In genomic region chr5:73633141-73633540, GRCm38 (mm10) we compare ENCODE assay signal across 9 mouse cellular contexts. TPM values are rescaled to one million over a fixed set of nuclear protein-coding genes. Genes with fewer than 3 reads are reported as not detected.
A peak's percentile ranks its signal among the peaks of the same experiment; 100 is the strongest.
DNase-seq lines count a peak whose midpoint lies in the region; ATAC-seq and TF ChIP-seq lines count a peak whose summit lies in the region.
"Had no signal": no experiment of that assay in that cellular context is flagged by ENCODE, and none has a peak within 500 bp of the region (broad histone marks: within the 10 kb centered on the region; RNA-seq: fewer than 3 reads in every experiment).

No protein-coding gene starts in this region.

- peaks cover 23% of the 10 kb centered on the region for H3K4me1 ChIP-seq in G1E (ENCODE audit: insufficient read depth, low read depth, low read length)
- H3K4me1 ChIP-seq in small intestine, adult 2 months (ENCODE audit: control insufficient read depth, insufficient read depth, insufficient read length, low read length), result peaks cover 10% of the 10 kb centered on the region; the same call in 1 of the 2 replicates

- no peak for TF ChIP-seq POLR2A in small intestine, adult 2 months (IDR thresholded peaks at IDR 0.05; ENCODE audit: low read depth, low read length)

- H3K4me3 ChIP-seq in G1E (ENCODE audit: low read depth, low read length), result no peak overlapping the region
- no peak overlapping the region for H3K4me3 ChIP-seq in layer of hippocampus, adult 2 months
- H3K4me3 ChIP-seq in small intestine, adult 2 months (ENCODE audit: low read depth, low read length), result no peak overlapping the region
- H3K4me3 ChIP-seq: hindbrain, embryonic 15.5 days had no signal

- peaks cover 10% of the 10 kb centered on the region; the same call in 1 of the 2 replicates for H3K27me3 ChIP-seq in G1E (ENCODE audit: insufficient read depth, low read length)
- no peaks in the 10 kb centered on the region for H3K27me3 ChIP-seq in small intestine, adult 2 months (ENCODE audit: control insufficient read depth, insufficient read depth, low read length)
- H3K27me3 ChIP-seq: hindbrain, embryonic 15.5 days had no signal

- 56% methylated on average over 8 of the region's 8 CpGs for WGBS in small intestine, adult 2 months

- no peak overlapping the region for H3K27ac ChIP-seq in layer of hippocampus, adult 2 months
- no peak overlapping the region for H3K27ac ChIP-seq in small intestine, adult 2 months (ENCODE audit: insufficient read depth, low read depth, low read length)
- H3K27ac ChIP-seq: hindbrain, embryonic 15.5 days had no signal

- ATAC-seq in G1E (ENCODE audit: extremely low read depth, insufficient number of reproducible peaks, low FRiP score, poor library complexity, severe bottlenecking), result no peak

- peak; percentile 88 for TF ChIP-seq CTCF in G1E (IDR thresholded peaks at IDR 0.05; ENCODE audit: low read depth, low read length)
- peak; percentile 97 for TF ChIP-seq CTCF in layer of hippocampus, adult 2 months (conservative IDR thresholded peaks at IDR 0.05)
- peak; percentile 82; the same call in 1 of the 2 replicates for TF ChIP-seq CTCF in small intestine, adult 2 months (IDR thresholded peaks at IDR 0.05; ENCODE audit: extremely low read depth, insufficient read length, insufficient replicate concordance, low read depth, low read length)

- peaks cover 3% of the 10 kb centered on the region for H3K9me3 ChIP-seq in G1E (replicated peaks)
- H3K9me3 ChIP-seq: hindbrain, embryonic 15.5 days had no signal

- DNase-seq in B cell, adult 2 months, result peak; percentile 78 to 81
- DNase-seq in G1E (ENCODE audit: low spot score), result no peak
- DNase-seq in cerebellum, adult 9-10 months, result peak; percentile 75
- DNase-seq in gastrocnemius, adult 8-10 months (ENCODE audit: low spot score in 2 of 2), result peak; percentile 51 to 61
- peak; percentile 62 to 80 for DNase-seq in layer of hippocampus, adult 2 months (ENCODE audit: low spot score in 2 of 2)
- DNase-seq in lung, postnatal 14 days, result peak; percentile 82
- no peak for DNase-seq in yolk sac, embryonic 10.5 days (ENCODE audit: low spot score)

- no peaks in the 10 kb centered on the region for H3K36me3 ChIP-seq in G1E (replicated peaks)
- H3K36me3 ChIP-seq in small intestine, adult 2 months (ENCODE audit: control insufficient read depth, insufficient read depth, low read length), result 0 out of 2 replicates have a peak, but pooled peaks cover 2% of the 10 kb centered on the region

RNA-seq across cellular contexts. Expression of gene Lrrc66, which starts 0.8 kb away (rescaled TPM):
- total RNA-seq in G1E (2014; fragmentation: Nextera tagmentation) (1.4 and 4.1 TPM in 2 replicates), G1E (2017) (5.1 and 10.5 TPM in 2 replicates)
- 0.11 and 0.16 TPM in 2 replicates for polyA plus RNA-seq in G1E (2012)
- total RNA-seq in gastrocnemius, adult 8-10 months (2022), result not detected
- total RNA-seq in layer of hippocampus, adult 2 months (2021), result not detected
- 6.2 and 14.8 TPM in 2 replicates for polyA plus RNA-seq in small intestine, adult 2 months (2012; rRNA removed)
- polyA plus RNA-seq: hindbrain, embryonic 15.5 days had no signal

RNA-seq across cellular contexts. Expression of gene Sgcb, which starts 14.4 kb away (rescaled TPM):
- not detected in 2 replicates for total RNA-seq in G1E (2014; fragmentation: Nextera tagmentation)
- 0.44 and 0.52 TPM in 2 replicates for total RNA-seq in G1E (2017)
- 0.04 TPM in 1 of 2 replicates, not detected in the other for polyA plus RNA-seq in G1E (2012)
- 10 to 100 TPM; 68.7 to 80.5 (median 79.1) TPM for total RNA-seq in gastrocnemius, adult 8-10 months (2022)
- 10 to 100 TPM; 48.7 to 50.2 TPM for total RNA-seq in layer of hippocampus, adult 2 months (2021)
- polyA plus RNA-seq in small intestine, adult 2 months (2012; rRNA removed), result 0.67 and 1.1 TPM in 2 replicates

RNA-seq across cellular contexts. Expression of gene Spata18, which starts 18.0 kb away (rescaled TPM):
- total RNA-seq in G1E (2014; fragmentation: Nextera tagmentation), result not detected in 2 replicates
- total RNA-seq in G1E (2017), result not detected in 2 replicates
- polyA plus RNA-seq in G1E (2012), result not detected in 2 replicates
- total RNA-seq in gastrocnemius, adult 8-10 months (2022), result not detected
- total RNA-seq in layer of hippocampus, adult 2 months (2021), result 1 to 10 TPM in 1 of 2 experiments, under 1 TPM in 1; 0.79 to 1.0 TPM
- 0.14 TPM in 1 of 2 replicates, not detected in the other for polyA plus RNA-seq in small intestine, adult 2 months (2012; rRNA removed)

Comparison
In these comparisons a context has a peak if more than half of its experiments do, and no peak if none do; other contexts are left out.
1. DNase-seq: peak in B cell, adult 2 months (2 of 2), cerebellum, adult 9-10 months (single experiment), gastrocnemius, adult 8-10 months (2 of 2), layer of hippocampus, adult 2 months (2 of 2) and lung, postnatal 14 days (single experiment); none in G1E (single experiment) and yolk sac, embryonic 10.5 days (single experiment).
2. RNA of gene Sgcb, which starts 14.4 kb away (total RNA-seq): 68.7 to 80.5 TPM in gastrocnemius, adult 8-10 months and 48.7 to 50.2 TPM in layer of hippocampus, adult 2 months; 0.44 to 0.52 TPM in G1E; every median in the first group is over 10 times any median in the second.
3. Peak in every context shown above with its lines, with median percentiles within 50 percentile points of each other: CTCF ChIP-seq.